Mouse (Mus musculus) hindbrain, embryonic 16.5 days (tissue): ENCODE results near the gene Tnpo2. TPM values are rescaled to one million over a fixed set of nuclear protein-coding genes. Genes with fewer than 3 reads are reported as not detected.
A peak's percentile ranks its signal among the peaks of the same experiment; 100 is the strongest.

Source experiments
- ATAC-seq: fragments of 200-750 bp; cut with Nextera tagmentation; 2 replicates; pipeline ENCODE4 v1.8.0; 2017; ENCODE audit warnings: moderate TSS enrichment, moderate library complexity
- H3K27ac ChIP-seq: fragments of 300-500 bp; sonication (generic); 2 replicates; pipeline ENCODE4 v1.5.1; 2014; ENCODE audit warnings: low read depth, mild to moderate bottlenecking, control low read depth, low read length, moderate library complexity
- H3K27me3 ChIP-seq: fragments of 300-500 bp; sonication (generic); replicated peaks from 2 replicates; pipeline ENCODE4 v1.6.1; 2014; ENCODE audit warnings: low read length; ENCODE audit not compliant: control insufficient read depth, insufficient read depth
- H3K36me3 ChIP-seq: fragments of 300-500 bp; sonication (generic); 2 replicates; pipeline ENCODE4 v1.6.1; 2014; ENCODE audit warnings: mild to moderate bottlenecking, low read length, moderate library complexity, mixed read lengths; ENCODE audit not compliant: control insufficient read depth, insufficient read depth
- H3K4me1 ChIP-seq: fragments of 300-500 bp; sonication (generic); 2 replicates; pipeline ENCODE4 v1.6.1; 2014; ENCODE audit warnings: low read depth, low read length; ENCODE audit not compliant: control insufficient read depth, insufficient read depth
- H3K4me2 ChIP-seq: fragments of 300-500 bp; sonication (generic); 2 replicates; pipeline ENCODE4 v1.6.1; 2014; ENCODE audit warnings: mild to moderate bottlenecking, low read length, control low read depth, moderate library complexity
- H3K4me3 ChIP-seq: fragments of 300-500 bp; sonication (generic); 2 replicates; pipeline ENCODE4 v1.5.1; 2014; ENCODE audit warnings: mild to moderate bottlenecking, low read length, control low read depth, moderate library complexity
- H3K9ac ChIP-seq: fragments of 300-500 bp; sonication (generic); 2 replicates; pipeline ENCODE4 v1.6.1; 2014; ENCODE audit warnings: low read depth, mild to moderate bottlenecking, control low read depth, low read length, moderate library complexity
- H3K9me3 ChIP-seq: fragments of 300-500 bp; sonication (generic); 2 replicates; pipeline ENCODE4 v1.6.1; 2014; ENCODE audit warnings: mild to moderate bottlenecking, low read length, moderate library complexity; ENCODE audit not compliant: control insufficient read depth
- WGBS: fragments of 180-500 bp; shearing (Covaris S2); extraction: QIAGEN DNeasy Blood & Tissue Kit; methylation state at CpG from one replicate; pipeline ENCODE4 v1.1.7; 2014; 5-methylcytosine and 5-hydroxymethylcytosine counted together
- polyA plus RNA-seq: library from polyadenylated mRNA; unstranded; fragments of >200 nt; fragmentation: Nextera tagmentation; extraction: Ambion mirVana; gene quantifications from 2 replicates; pipeline ENCODE4 v1.2.1, GENCODE M21; 2015

The Tnpo2 gene
- polyA plus RNA-seq, 1 experiment from 2014 or later: 62.7 TPM

GRCm38 (mm10) chr8:84996978-84997377, 39.7 kb upstream of the Tnpo2 start:
- Histone ChIP-seq H3K27me3 (peaks cover 7% of the 10 kb centered on the region), H3K9me3 (no peaks in the 10 kb centered on the region), H3K27ac (no peak overlapping the region), H3K4me2 (no peak overlapping the region), H3K9ac (no peak overlapping the region), H3K4me3 (no peak overlapping the region), H3K36me3 (peaks cover 6% of the 10 kb centered on the region), H3K4me1 (peaks cover 3% of the 10 kb centered on the region)
- ATAC-seq: no peak
- 82% methylated on average over 5 of the region's 5 CpGs for WGBS

- no peak overlapping the region for H3K27ac ChIP-seq
- peaks cover 7% of the 10 kb centered on the region for H3K27me3 ChIP-seq
- H3K4me2 ChIP-seq: peak overlapping the region; percentile 36
- H3K9me3 ChIP-seq: no peaks in the 10 kb centered on the region
- peaks cover 3% of the 10 kb centered on the region for H3K4me1 ChIP-seq
- peak; percentile 80 for ATAC-seq
- H3K36me3 ChIP-seq: peaks cover 11% of the 10 kb centered on the region
- WGBS: 5% methylated on average over 19 of the region's 19 CpGs
- peak overlapping the region; percentile 30 for H3K9ac ChIP-seq
- H3K4me3 ChIP-seq: no peak overlapping the region
These were observed 38.9 kb upstream of the Tnpo2 start for GRCm38 (mm10) chr8:84997649-84998295.

DNA sequence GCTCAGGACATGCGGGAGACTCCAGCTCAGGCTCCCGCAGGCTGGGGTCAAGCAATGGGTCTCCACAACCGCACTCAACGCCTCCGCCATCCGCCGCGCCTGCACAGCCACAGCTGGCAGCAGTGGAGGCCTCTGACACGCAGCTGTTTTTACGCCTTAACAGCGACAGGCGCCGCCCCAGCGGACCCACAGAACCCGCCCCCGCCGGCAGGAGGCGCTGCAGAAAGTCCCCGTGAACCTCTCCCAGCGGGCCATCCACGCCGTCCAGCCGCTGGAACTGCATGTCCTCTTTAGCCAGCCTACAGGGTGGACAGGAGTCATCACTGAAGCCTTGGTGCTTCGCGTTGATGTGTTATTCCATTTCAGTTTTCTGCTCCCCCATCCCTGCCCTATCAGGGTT, 29.0 kb upstream of the Tnpo2 start:
- Histone ChIP-seq H3K4me1 (no peaks in the 10 kb centered on the region), H3K4me2 (no peak overlapping the region), H3K9ac (no peak overlapping the region), H3K27ac (no peak overlapping the region), H3K27me3 (peaks cover 15% of the 10 kb centered on the region), H3K36me3 (peaks cover 1% of the 10 kb centered on the region; the same call in 1 of the 2 replicates), H3K4me3 (no peak overlapping the region), H3K9me3 (no peaks in the 10 kb centered on the region)
- 15% methylated on average over 25 of the region's 25 CpGs for WGBS
- ATAC-seq: no peak

- Histone ChIP-seq H3K9ac (no peak overlapping the region), H3K27ac (no peak overlapping the region), H3K27me3 (peaks cover 19% of the 10 kb centered on the region), H3K36me3 (no peaks in the 10 kb centered on the region), H3K4me2 (peak overlapping the region; percentile 15; the same call in 1 of the 2 replicates), H3K4me3 (no peak overlapping the region), H3K9me3 (no peaks in the 10 kb centered on the region), H3K4me1 (peaks cover 4% of the 10 kb centered on the region; the same call in 1 of the 2 replicates)
- no peak for ATAC-seq
- 13% methylated on average over 28 of the region's 28 CpGs for WGBS
These were observed 25.5 kb upstream of the Tnpo2 start for GRCm38 (mm10) chr8:85011242-85011641.

DNA sequence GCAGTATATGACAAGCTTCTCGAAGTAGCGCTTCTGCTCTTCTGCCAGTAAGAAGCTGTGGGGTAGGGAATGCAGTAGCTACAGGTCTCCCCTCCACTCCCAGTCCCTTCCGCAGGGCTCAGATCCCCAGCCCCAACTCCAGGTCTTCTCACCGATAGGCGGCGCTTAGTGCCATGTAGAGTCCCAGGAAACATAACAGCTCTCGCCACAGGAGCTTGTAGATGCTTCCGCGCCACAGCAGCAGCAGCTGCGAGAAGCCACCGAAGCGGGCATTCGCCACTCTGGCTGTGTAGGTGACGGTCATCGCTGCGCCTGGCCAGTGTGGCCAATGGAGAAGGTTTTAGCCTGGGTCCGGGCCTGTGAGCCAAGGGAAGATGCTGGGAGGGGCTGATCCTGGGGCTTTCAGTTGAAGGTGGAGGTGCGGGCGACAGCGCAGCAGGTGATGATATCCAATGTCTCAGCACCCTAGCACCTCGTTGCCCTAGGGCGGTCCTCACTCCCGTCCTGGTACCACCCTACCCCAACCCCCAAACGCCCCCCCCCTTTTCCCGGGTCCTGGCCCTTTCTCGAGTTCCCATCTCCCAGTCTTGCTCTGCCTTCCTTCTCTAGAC, 23.4 kb upstream of the Tnpo2 start:
- H3K4me1 ChIP-seq: peaks cover 4% of the 10 kb centered on the region; the same call in 1 of the 2 replicates
- WGBS: 5% methylated on average over 26 of the region's 26 CpGs
- peak overlapping the region; percentile 40 for H3K4me3 ChIP-seq
- peaks cover 7% of the 10 kb centered on the region for H3K36me3 ChIP-seq
- H3K4me2 ChIP-seq: peak overlapping the region; percentile 74
- H3K9ac ChIP-seq: peak overlapping the region; percentile 65
- no peak overlapping the region for H3K27ac ChIP-seq
- H3K9me3 ChIP-seq: no peaks in the 10 kb centered on the region
- ATAC-seq: peak; percentile 65
- H3K27me3 ChIP-seq: peaks cover 19% of the 10 kb centered on the region

GRCm38 (mm10) chr8:85014431-85014830, 22.3 kb upstream of the Tnpo2 start, which contains the start of gene Best2:
Best2 (minus strand) TSS chr8:85014531.
- H3K27me3 ChIP-seq: peaks cover 13% of the 10 kb centered on the region
- ATAC-seq: no peak
- peak within 1 kb of the TSS; percentile 65 for H3K9ac ChIP-seq
- peak within 1 kb of the TSS; percentile 74 for H3K4me2 ChIP-seq
- H3K4me1 ChIP-seq: peaks cover 4% of the 10 kb centered on the region; the same call in 1 of the 2 replicates
- H3K9me3 ChIP-seq: no peaks in the 10 kb centered on the region
- WGBS: 58% methylated on average over 2 of the region's 2 CpGs
- H3K27ac ChIP-seq: no peak within 1 kb of the TSS
- peak within 1 kb of the TSS; percentile 40 for H3K4me3 ChIP-seq
- H3K36me3 ChIP-seq: peaks cover 18% of the 10 kb centered on the region

DNA sequence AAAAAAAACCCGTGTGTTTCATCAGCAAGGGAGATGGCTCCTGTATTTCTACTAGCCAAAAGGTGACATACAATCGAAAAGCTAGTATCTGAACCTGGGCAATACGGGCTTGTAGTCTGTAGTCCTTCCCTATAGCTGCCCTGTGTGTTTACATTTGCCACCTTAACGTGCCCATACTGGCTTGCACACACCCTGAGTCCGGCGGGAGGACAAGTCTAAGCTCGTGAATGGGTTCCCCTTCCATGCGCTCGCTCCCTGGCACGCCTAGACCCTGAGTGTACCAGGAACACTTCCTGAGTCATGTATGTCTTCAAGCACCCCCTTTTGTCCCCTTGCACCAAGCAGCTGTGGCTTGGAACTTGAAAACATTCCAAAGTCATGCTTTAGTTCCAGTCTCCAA, 20.0 kb upstream of the Tnpo2 start:
- no peak for ATAC-seq
- Histone ChIP-seq H3K27ac (no peak overlapping the region), H3K4me1 (peaks cover 4% of the 10 kb centered on the region; the same call in 1 of the 2 replicates), H3K9me3 (no peaks in the 10 kb centered on the region), H3K9ac (no peak overlapping the region), H3K27me3 (peaks cover 7% of the 10 kb centered on the region), H3K36me3 (peaks cover 22% of the 10 kb centered on the region), H3K4me3 (no peak overlapping the region), H3K4me2 (no peak overlapping the region)
- WGBS: 78% methylated on average over 10 of the region's 10 CpGs

DNA sequence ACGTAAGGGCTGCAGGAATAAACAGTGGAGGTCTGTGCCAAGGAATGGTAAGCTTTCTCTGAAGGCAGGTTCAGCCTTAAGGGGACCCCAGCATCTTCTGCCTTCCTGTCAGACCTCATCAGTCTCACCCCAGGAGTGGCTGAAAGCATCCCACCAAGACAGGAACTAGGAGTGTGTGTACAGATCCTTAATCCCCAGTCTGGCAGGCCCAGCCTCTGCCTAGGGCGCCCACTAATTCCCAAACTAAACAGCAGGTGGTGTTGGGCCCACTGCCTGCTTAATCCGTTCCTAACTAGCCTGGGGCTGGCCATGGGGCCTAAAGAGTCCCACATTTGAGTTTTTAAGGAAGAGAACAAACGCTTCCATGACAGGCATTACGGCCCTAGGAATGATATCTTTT, 19.5 kb upstream of the Tnpo2 start:
- Histone ChIP-seq H3K27me3 (peaks cover 5% of the 10 kb centered on the region), H3K36me3 (peaks cover 22% of the 10 kb centered on the region)
- 51% methylated on average over 5 of the region's 5 CpGs for WGBS

DNA sequence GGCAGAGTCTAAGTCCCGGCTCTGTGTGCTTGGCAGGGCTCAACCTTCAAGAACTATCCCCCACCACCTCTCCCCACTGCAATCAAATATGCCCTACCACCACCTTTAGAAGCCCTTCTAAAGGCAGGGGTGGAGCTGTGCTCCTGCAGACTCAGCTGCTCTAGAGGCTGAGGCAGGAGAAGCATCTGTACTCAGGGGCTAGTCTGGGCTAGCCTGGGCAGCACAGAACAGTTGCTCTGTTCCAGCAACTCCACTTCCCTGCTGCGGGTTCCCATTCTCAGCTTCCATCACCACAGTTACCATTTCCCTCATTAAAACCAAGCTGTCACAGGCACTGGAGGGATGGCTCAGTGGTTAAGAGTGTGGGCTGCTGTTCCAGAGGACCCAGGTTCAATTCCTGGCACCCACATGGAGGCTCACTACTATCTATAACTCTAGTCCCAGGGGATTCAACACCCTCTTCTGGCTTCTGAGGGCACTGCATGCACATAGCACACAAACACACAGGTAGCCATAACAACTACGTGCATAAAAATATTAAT, 15.1 kb upstream of the Tnpo2 start:
- H3K9me3 ChIP-seq: no peaks in the 10 kb centered on the region
- peaks cover 20% of the 10 kb centered on the region for H3K4me1 ChIP-seq
- H3K4me3 ChIP-seq: no peak overlapping the region
- 91% methylated on average over 3 of the region's 3 CpGs for WGBS
- no peak overlapping the region for H3K9ac ChIP-seq
- no peaks in the 10 kb centered on the region for H3K27me3 ChIP-seq
- no peak for ATAC-seq
- no peak overlapping the region for H3K27ac ChIP-seq
- H3K36me3 ChIP-seq: peaks cover 26% of the 10 kb centered on the region
- no peak overlapping the region for H3K4me2 ChIP-seq

More for the DNA sequence above, 19.5 kb upstream of the Tnpo2 start:
- Histone ChIP-seq H3K9ac (no peak overlapping the region), H3K4me2 (no peak overlapping the region), H3K9me3 (no peaks in the 10 kb centered on the region), H3K4me1 (peaks cover 4% of the 10 kb centered on the region; the same call in 1 of the 2 replicates), H3K27ac (no peak overlapping the region), H3K4me3 (no peak overlapping the region)
- ATAC-seq: no peak; the same call in 1 of the 2 replicates
